Mouse (Mus musculus): ENCODE results near the gene 1700025C18Rik. TPM values are rescaled to one million over a fixed set of nuclear protein-coding genes. Genes with fewer than 3 reads are reported as not detected.

1700025C18Rik gene
- polyA plus RNA-seq, 1 experiment from 2014 or later, result not detected

GRCm38 (mm10) chr2:165037415-165037814 is 53.1 kb downstream of the 1700025C18Rik start:
- no peak for ATAC-seq (ENCODE audit: insufficient read depth, low FRiP score, low TSS enrichment)
- H3K9ac ChIP-seq (ENCODE audit: low read length), result no peak overlapping the region
- 67% methylated on average over 4 of the region's 4 CpGs for WGBS
- H3K27me3 ChIP-seq (ENCODE audit: control insufficient read depth, insufficient read depth, low read length), result no peaks in the 10 kb centered on the region
- no peak for DNase-seq (ENCODE audit: low spot score)
- H3K9me3 ChIP-seq (ENCODE audit: control insufficient read depth, low read length), result no peaks in the 10 kb centered on the region
- no peak overlapping the region for H3K4me2 ChIP-seq (ENCODE audit: low read depth)
- no peak overlapping the region for H3K27ac ChIP-seq (ENCODE audit: low read depth, low read length)
- no peaks in the 10 kb centered on the region for H3K36me3 ChIP-seq (ENCODE audit: control insufficient read depth, insufficient read depth, low read length)
- H3K4me3 ChIP-seq (ENCODE audit: low read depth, low read length), result no peak overlapping the region
- peaks cover 12% of the 10 kb centered on the region for H3K4me1 ChIP-seq (ENCODE audit: control insufficient read depth, insufficient read depth, low read length)

GRCm38 (mm10) chr2:165035058-165035431 is 55.5 kb downstream of the 1700025C18Rik start:
- Histone ChIP-seq H3K36me3 (ENCODE audit: control insufficient read depth, insufficient read depth, low read length) (no peaks in the 10 kb centered on the region), H3K4me3 (ENCODE audit: low read depth, low read length) (peak overlapping the region; percentile 97; the same call in 1 of the 2 replicates), H3K4me2 (ENCODE audit: low read depth) (peak overlapping the region; percentile 37), H3K9ac (ENCODE audit: low read length) (peak overlapping the region; percentile 42; the same call in 1 of the 2 replicates), H3K27me3 (ENCODE audit: control insufficient read depth, insufficient read depth, low read length) (no peaks in the 10 kb centered on the region), H3K27ac (ENCODE audit: low read depth, low read length) (peak overlapping the region; percentile 87), H3K4me1 (ENCODE audit: control insufficient read depth, insufficient read depth, low read length) (peaks cover 15% of the 10 kb centered on the region), H3K9me3 (ENCODE audit: control insufficient read depth, low read length) (no peaks in the 10 kb centered on the region)
- DNase-seq (ENCODE audit: low spot score) (no peak), ATAC-seq (ENCODE audit: insufficient read depth, low FRiP score, low TSS enrichment) (no peak; the same call in 1 of the 2 replicates)
- WGBS, result 19% methylated on average over 5 of the region's 5 CpGs

- H3K9me3 ChIP-seq (ENCODE audit: control insufficient read depth, low read length), result no peaks in the 10 kb centered on the region
- peak; percentile 93 for ATAC-seq (ENCODE audit: insufficient read depth, low FRiP score, low TSS enrichment)
- H3K27ac ChIP-seq (ENCODE audit: low read depth, low read length), result peak within 1 kb of the TSS; percentile 87
- peak within 1 kb of the TSS; percentile 99 for H3K9ac ChIP-seq (ENCODE audit: low read length)
- DNase-seq (ENCODE audit: low spot score), result peak; percentile 99
- under 1% methylated on average over 109 of the region's 111 CpGs for WGBS
- peaks cover 15% of the 10 kb centered on the region for H3K4me1 ChIP-seq (ENCODE audit: control insufficient read depth, insufficient read depth, low read length)
- peak within 1 kb of the TSS; percentile 53 for H3K4me2 ChIP-seq (ENCODE audit: low read depth)
- H3K4me3 ChIP-seq (ENCODE audit: low read depth, low read length), result peak within 1 kb of the TSS; percentile 97
- H3K36me3 ChIP-seq (ENCODE audit: control insufficient read depth, insufficient read depth, low read length), result no peaks in the 10 kb centered on the region
- H3K27me3 ChIP-seq (ENCODE audit: control insufficient read depth, insufficient read depth, low read length), result no peaks in the 10 kb centered on the region
Measured at GRCm38 (mm10) chr2:165034131-165035057, 56.2 kb downstream of the 1700025C18Rik start, which contains the start of gene Ncoa5. Gene Ncoa5 (minus strand): TSS chr2:165034867.

GRCm38 (mm10) chr2:165033306-165033705 is 57.2 kb downstream of the 1700025C18Rik start:
- no peaks in the 10 kb centered on the region for H3K27me3 ChIP-seq (ENCODE audit: control insufficient read depth, insufficient read depth, low read length)
- H3K36me3 ChIP-seq (ENCODE audit: control insufficient read depth, insufficient read depth, low read length), result no peaks in the 10 kb centered on the region
- H3K9me3 ChIP-seq (ENCODE audit: control insufficient read depth, low read length), result no peaks in the 10 kb centered on the region
- ATAC-seq (ENCODE audit: insufficient read depth, low FRiP score, low TSS enrichment) (no peak), DNase-seq (ENCODE audit: low spot score) (no peak)
- H3K4me2 ChIP-seq (ENCODE audit: low read depth), result peak overlapping the region; percentile 53
- peaks cover 15% of the 10 kb centered on the region for H3K4me1 ChIP-seq (ENCODE audit: control insufficient read depth, insufficient read depth, low read length)
- 52% methylated on average over 6 of the region's 6 CpGs for WGBS
- peak overlapping the region; percentile 99 for H3K9ac ChIP-seq (ENCODE audit: low read length)
- peak overlapping the region; percentile 97 for H3K4me3 ChIP-seq (ENCODE audit: low read depth, low read length)
- no peak overlapping the region for H3K27ac ChIP-seq (ENCODE audit: low read depth, low read length)

- DNase-seq (ENCODE audit: low spot score), result no peak
- Histone ChIP-seq H3K27me3 (ENCODE audit: control insufficient read depth, insufficient read depth, low read length) (no peaks in the 10 kb centered on the region), H3K4me2 (ENCODE audit: low read depth) (peak overlapping the region; percentile 53), H3K9ac (ENCODE audit: low read length) (no peak overlapping the region), H3K4me1 (ENCODE audit: control insufficient read depth, insufficient read depth, low read length) (peaks cover 15% of the 10 kb centered on the region), H3K9me3 (ENCODE audit: control insufficient read depth, low read length) (no peaks in the 10 kb centered on the region), H3K4me3 (ENCODE audit: low read depth, low read length) (no peak overlapping the region), H3K36me3 (ENCODE audit: control insufficient read depth, insufficient read depth, low read length) (no peaks in the 10 kb centered on the region), H3K27ac (ENCODE audit: low read depth, low read length) (no peak overlapping the region)
- no peak for ATAC-seq (ENCODE audit: insufficient read depth, low FRiP score, low TSS enrichment)
- 63% methylated on average over 3 of the region's 3 CpGs for WGBS
Measured at GRCm38 (mm10) chr2:165032533-165032932, 58.0 kb downstream of the 1700025C18Rik start.

Other genes with a start within 250 kb of the 1700025C18Rik start
- gene Pltp, start 233.0 kb downstream of the 1700025C18Rik start, polyA plus RNA-seq (2014; fragmentation: Nextera tagmentation; extraction: Ambion mirVana), result 58.4 and 58.9 TPM in 2 replicates
- gene Pcif1, start 211.4 kb downstream of the 1700025C18Rik start, polyA plus RNA-seq (2014; fragmentation: Nextera tagmentation; extraction: Ambion mirVana), result 68.0 and 76.6 TPM in 2 replicates
- 13.9 and 15.4 TPM in 2 replicates for gene Zfp335, start 179.0 kb downstream of the 1700025C18Rik start, polyA plus RNA-seq (2014; fragmentation: Nextera tagmentation; extraction: Ambion mirVana)
- 1.2 and 2.1 TPM in 2 replicates for gene Mmp9, start 150.0 kb downstream of the 1700025C18Rik start, polyA plus RNA-seq (2014; fragmentation: Nextera tagmentation; extraction: Ambion mirVana)
- gene Slc12a5, start 129.9 kb downstream of the 1700025C18Rik start, polyA plus RNA-seq (2014; fragmentation: Nextera tagmentation; extraction: Ambion mirVana), result 6.0 and 6.5 TPM in 2 replicates
- gene Ncoa5, start 55.9 kb downstream of the 1700025C18Rik start, polyA plus RNA-seq (2014; fragmentation: Nextera tagmentation; extraction: Ambion mirVana), result 86.1 and 89.4 TPM in 2 replicates
- 8.5 and 8.9 TPM in 2 replicates for gene Cd40, start 35.1 kb downstream of the 1700025C18Rik start, polyA plus RNA-seq (2014; fragmentation: Nextera tagmentation; extraction: Ambion mirVana)
- gene Cdh22, start 144.1 kb upstream of the 1700025C18Rik start, polyA plus RNA-seq (2014; fragmentation: Nextera tagmentation; extraction: Ambion mirVana), result 3.1 and 3.4 TPM in 2 replicates
- 47.3 and 48.2 TPM in 2 replicates for gene Slc35c2, start 197.1 kb upstream of the 1700025C18Rik start, polyA plus RNA-seq (2014; fragmentation: Nextera tagmentation; extraction: Ambion mirVana)
- 89.0 and 97.7 TPM in 2 replicates for gene Elmo2, start 235.7 kb upstream of the 1700025C18Rik start, polyA plus RNA-seq (2014; fragmentation: Nextera tagmentation; extraction: Ambion mirVana)

All from neural tube, embryonic 11.5 days (tissue).